Mouse (Mus musculus): ENCODE measurements around the gene Dus2. TPM values are rescaled to one million over a fixed set of nuclear protein-coding genes. Genes with fewer than 3 reads are reported as not detected.

The Dus2 gene
- total RNA-seq, 1 experiment, result 17.4 TPM

GRCm38 (mm10) chr8:105965266-105965904 lies 25.8 kb upstream of the Dus2 start:
- DNase-seq (ENCODE audit: low read depth, low spot score), result no peak
- TF ChIP-seq ZC3H11A (IDR thresholded peaks at IDR 0.05; ENCODE audit: borderline replicate concordance, low read depth, low read length), result no peak
- no peak for TF ChIP-seq MAFK (IDR thresholded peaks at IDR 0.05; ENCODE audit: insufficient read depth, low read depth, low read length)
- TF ChIP-seq CHD2 (IDR thresholded peaks at IDR 0.05; ENCODE audit: low read depth, low read length), result no peak
- no peak for TF ChIP-seq ZNF384 (IDR thresholded peaks at IDR 0.05; ENCODE audit: low read depth, low read length)
- TF ChIP-seq HCFC1 (IDR thresholded peaks at IDR 0.05; ENCODE audit: borderline replicate concordance, insufficient read depth, low read length), result no peak
- Histone ChIP-seq H3K27ac (ENCODE audit: insufficient read depth, low read depth, low read length, poor library complexity, severe bottlenecking) (peak overlapping the region; percentile 30), H3K9me3 (ENCODE audit: control insufficient read depth, insufficient read depth, low read depth, low read length) (no peaks in the 10 kb centered on the region), H3K36me3 (ENCODE audit: control insufficient read depth, insufficient read depth, low read length, poor library complexity, severe bottlenecking) (0 out of 2 replicates have a peak, but pooled peaks cover under 1% of the 10 kb centered on the region), H3K9ac (ENCODE audit: insufficient read depth, low read depth, low read length, poor library complexity, severe bottlenecking) (peak overlapping the region; percentile 94), H3K4me3 (ENCODE audit: insufficient read depth in 1 of 2, low read depth in 1 of 2, low read length in 2 of 2, poor library complexity in 1 of 2, severe bottlenecking in 1 of 2) (peak overlapping the region; percentile 95 to 97), H3K4me1 (ENCODE audit: control insufficient read depth in 2 of 2, insufficient read depth in 2 of 2, low read length in 2 of 2, poor library complexity in 1 of 2) (peaks cover 16 to 36% of the 10 kb centered on the region in 2 experiments; a peak in 3 of 4 replicates)
- in situ Hi-C loops (cut with MboI; ENCODE audit: low sequenced_read_pairs in 2 of 2, unreplicated experiment in 2 of 2), result no loop called here

- peak within 1 kb of the TSS; percentile 32 for H3K27ac ChIP-seq (ENCODE audit: insufficient read depth, low read depth, low read length, poor library complexity, severe bottlenecking)
- H3K9ac ChIP-seq (ENCODE audit: insufficient read depth, low read depth, low read length, poor library complexity, severe bottlenecking), result peak within 1 kb of the TSS; percentile 94
- peak within 1 kb of the TSS; percentile 95 to 97 for H3K4me3 ChIP-seq (ENCODE audit: insufficient read depth in 1 of 2, low read depth in 1 of 2, low read length in 2 of 2, poor library complexity in 1 of 2, severe bottlenecking in 1 of 2)
- TF ChIP-seq ZNF384 (IDR thresholded peaks at IDR 0.05; ENCODE audit: low read depth, low read length) (no peak), CHD2 (IDR thresholded peaks at IDR 0.05; ENCODE audit: low read depth, low read length) (no peak), ZC3H11A (IDR thresholded peaks at IDR 0.05; ENCODE audit: borderline replicate concordance, low read depth, low read length) (no peak), MAFK (IDR thresholded peaks at IDR 0.05; ENCODE audit: insufficient read depth, low read depth, low read length) (no peak), HCFC1 (IDR thresholded peaks at IDR 0.05; ENCODE audit: borderline replicate concordance, insufficient read depth, low read length) (no peak)
- peaks cover 16 to 37% of the 10 kb centered on the region in 2 experiments; a peak in 3 of 4 replicates for H3K4me1 ChIP-seq (ENCODE audit: control insufficient read depth in 2 of 2, insufficient read depth in 2 of 2, low read length in 2 of 2, poor library complexity in 1 of 2)
- in situ Hi-C loops (cut with MboI; ENCODE audit: low sequenced_read_pairs in 2 of 2, unreplicated experiment in 2 of 2), result no loop called here
- H3K36me3 ChIP-seq (ENCODE audit: control insufficient read depth, insufficient read depth, low read length, poor library complexity, severe bottlenecking), result no peaks in the 10 kb centered on the region
- H3K9me3 ChIP-seq (ENCODE audit: control insufficient read depth, insufficient read depth, low read depth, low read length), result no peaks in the 10 kb centered on the region
- DNase-seq (ENCODE audit: low read depth, low spot score), result peak; percentile 62
Measured at GRCm38 (mm10) chr8:105965905-105966341, 25.2 kb upstream of the Dus2 start, which contains the start of gene Slc12a4. Slc12a4 (minus strand) TSS chr8:105966097.

- no peaks in the 10 kb centered on the region for H3K36me3 ChIP-seq (ENCODE audit: control insufficient read depth, insufficient read depth, low read length, poor library complexity, severe bottlenecking)
- in situ Hi-C loops (cut with MboI; ENCODE audit: low sequenced_read_pairs in 2 of 2, unreplicated experiment in 2 of 2), result no loop called here
- H3K9me3 ChIP-seq (ENCODE audit: control insufficient read depth, insufficient read depth, low read depth, low read length), result no peaks in the 10 kb centered on the region
- peaks cover 14 to 29% of the 10 kb centered on the region in 2 experiments; a peak in 3 of 4 replicates for H3K4me1 ChIP-seq (ENCODE audit: control insufficient read depth in 2 of 2, insufficient read depth in 2 of 2, low read length in 2 of 2, poor library complexity in 1 of 2)
- H3K9ac ChIP-seq (ENCODE audit: insufficient read depth, low read depth, low read length, poor library complexity, severe bottlenecking), result no peak overlapping the region
- peak; percentile 80 for DNase-seq (ENCODE audit: low read depth, low spot score)
- H3K27ac ChIP-seq (ENCODE audit: insufficient read depth, low read depth, low read length, poor library complexity, severe bottlenecking), result peak overlapping the region; percentile 32; the same call in 1 of the 2 replicates
- peak overlapping the region; percentile 95 to 97; a peak in 3 of 4 replicates for H3K4me3 ChIP-seq (ENCODE audit: insufficient read depth in 1 of 2, low read depth in 1 of 2, low read length in 2 of 2, poor library complexity in 1 of 2, severe bottlenecking in 1 of 2)
- TF ChIP-seq ZC3H11A (IDR thresholded peaks at IDR 0.05; ENCODE audit: borderline replicate concordance, low read depth, low read length) (no peak), ZNF384 (IDR thresholded peaks at IDR 0.05; ENCODE audit: low read depth, low read length) (no peak), CHD2 (IDR thresholded peaks at IDR 0.05; ENCODE audit: low read depth, low read length) (no peak), MAFK (IDR thresholded peaks at IDR 0.05; ENCODE audit: insufficient read depth, low read depth, low read length) (no peak), HCFC1 (IDR thresholded peaks at IDR 0.05; ENCODE audit: borderline replicate concordance, insufficient read depth, low read length) (no peak)
Measured at GRCm38 (mm10) chr8:105966692-105967311, 24.3 kb upstream of the Dus2 start.

GRCm38 (mm10) chr8:105969367-105969766 lies 21.8 kb upstream of the Dus2 start:
- Histone ChIP-seq H3K4me1 (ENCODE audit: control insufficient read depth in 2 of 2, insufficient read depth in 2 of 2, low read length in 2 of 2, poor library complexity in 1 of 2) (peaks cover 5 to 10% of the 10 kb centered on the region in 2 experiments; a peak in 3 of 4 replicates), H3K4me3 (ENCODE audit: insufficient read depth in 1 of 2, low read depth in 1 of 2, low read length in 2 of 2, poor library complexity in 1 of 2, severe bottlenecking in 1 of 2) (no peak overlapping the region), H3K9me3 (ENCODE audit: control insufficient read depth, insufficient read depth, low read depth, low read length) (no peaks in the 10 kb centered on the region), H3K27ac (ENCODE audit: insufficient read depth, low read depth, low read length, poor library complexity, severe bottlenecking) (no peak overlapping the region), H3K36me3 (ENCODE audit: control insufficient read depth, insufficient read depth, low read length, poor library complexity, severe bottlenecking) (no peaks in the 10 kb centered on the region), H3K9ac (ENCODE audit: insufficient read depth, low read depth, low read length, poor library complexity, severe bottlenecking) (no peak overlapping the region)
- no peak for DNase-seq (ENCODE audit: low read depth, low spot score)
- in situ Hi-C loops (cut with MboI; ENCODE audit: low sequenced_read_pairs in 2 of 2, unreplicated experiment in 2 of 2), result no loop called here
- TF ChIP-seq ZNF384 (IDR thresholded peaks at IDR 0.05; ENCODE audit: low read depth, low read length), result no peak
- no peak for TF ChIP-seq CHD2 (IDR thresholded peaks at IDR 0.05; ENCODE audit: low read depth, low read length)
- TF ChIP-seq HCFC1 (IDR thresholded peaks at IDR 0.05; ENCODE audit: borderline replicate concordance, insufficient read depth, low read length), result no peak
- TF ChIP-seq MAFK (IDR thresholded peaks at IDR 0.05; ENCODE audit: insufficient read depth, low read depth, low read length), result no peak
- TF ChIP-seq ZC3H11A (IDR thresholded peaks at IDR 0.05; ENCODE audit: borderline replicate concordance, low read depth, low read length), result no peak
